Mouse (Mus musculus) cerebellum, adult 2 months (tissue): Measurements from ENCODE around the gene Snx5. TPM values are rescaled to one million over a fixed set of nuclear protein-coding genes. Genes with fewer than 3 reads are reported as not detected.

ENCODE experiments used
- DNase-seq, 2 experiments: peaks; one replicate each; pipeline ENCODE4 v3.0.0; 2021
- H3K27ac ChIP-seq: fragments of 200-500 bp; 2 replicates; pipeline ENCODE4 v1.5.1; 2012; ENCODE audit warnings: low read length, control low read depth, inconsistent platforms; ENCODE audit not compliant: insufficient read depth
- H3K27me3 ChIP-seq: fragments of 200-500 bp; 2 replicates; pipeline ENCODE4 v1.6.1; 2012; ENCODE audit warnings: inconsistent platforms, mild to moderate bottlenecking, low read length, moderate library complexity; ENCODE audit not compliant: control insufficient read depth, insufficient read depth
- H3K4me1 ChIP-seq: fragments of 200-500 bp; 2 replicates; pipeline ENCODE4 v1.6.1; 2011; ENCODE audit warnings: low read length; ENCODE audit not compliant: control insufficient read depth, insufficient read depth
- H3K4me3 ChIP-seq: fragments of 200-500 bp; replicated peaks from 2 replicates; pipeline ENCODE3; 2011; ENCODE audit warnings: mild to moderate bottlenecking, low read depth, low read length, control low read depth; ENCODE audit not compliant: insufficient read depth
- CTCF ChIP-seq: fragments of 200-500 bp; IDR thresholded peaks from 2 replicates; pipeline ENCODE4 v1.5.1; 2011; ENCODE audit warnings: low read depth, mild to moderate bottlenecking, control low read depth, low read length, moderate library complexity, borderline replicate concordance; ENCODE audit not compliant: insufficient read depth
- POLR2A ChIP-seq: fragments of 200-500 bp; IDR thresholded peaks from 2 replicates; pipeline ENCODE4 v1.6.1; 2011; ENCODE audit warnings: low read length, control low read depth, borderline replicate concordance; ENCODE audit not compliant: insufficient read depth
- WGBS: fragments of 180-500 bp; shearing (Covaris S2); methylation state at CpG from one replicate; pipeline ENCODE4 v1.1.7; 2018; 5-methylcytosine and 5-hydroxymethylcytosine counted together
- polyA plus RNA-seq: library from polyadenylated mRNA; depleted of rRNA; stranded (reverse); fragments of >200 nt; gene quantifications from 2 replicates; pipeline ENCODE4 v1.2.3, GENCODE M21; 2012

Snx5 gene
- polyA plus RNA-seq, 1 experiment = 76.9 TPM

DNA sequence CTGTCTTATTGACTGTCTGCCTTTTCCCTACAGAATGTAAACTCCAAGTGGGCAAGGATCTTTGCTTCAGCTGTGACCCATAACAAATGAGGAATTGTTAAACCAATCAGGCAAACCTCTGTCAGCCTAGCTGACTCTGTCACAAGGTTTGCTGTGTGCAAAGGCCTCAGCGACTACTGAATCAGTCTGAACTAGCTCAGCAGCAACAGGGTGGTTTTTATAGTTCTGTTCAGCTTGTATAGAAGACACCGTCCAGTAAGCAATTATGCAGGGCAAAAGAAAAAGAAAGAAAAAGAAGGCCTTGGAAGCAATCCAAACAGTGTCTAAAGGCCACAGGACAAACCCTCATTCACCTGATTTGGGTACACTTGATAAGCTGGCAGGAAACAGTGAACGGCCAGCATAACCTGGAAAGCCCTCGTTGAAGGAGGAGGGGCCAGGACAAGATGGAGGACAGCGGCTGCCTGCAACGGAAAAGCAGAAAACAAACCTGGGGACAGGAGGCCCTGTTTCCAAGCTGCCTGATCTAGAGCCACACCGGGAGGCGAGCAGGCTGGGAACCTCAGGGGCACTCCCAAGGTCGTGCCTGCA lies 24.5 kb upstream of the Snx5 start:
- TF ChIP-seq CTCF (no peak), POLR2A (no peak)
- H3K4me3 ChIP-seq = no peak overlapping the region
- no peak overlapping the region for H3K27ac ChIP-seq
- H3K27me3 ChIP-seq = no peaks in the 10 kb centered on the region
- no peaks in the 10 kb centered on the region for H3K4me1 ChIP-seq
- 82% methylated on average over 9 of the region's 9 CpGs for WGBS
- DNase-seq = no peak

GRCm38 (mm10) chr2:144291600-144292305 lies 21.0 kb upstream of the Snx5 start:
- H3K27me3 ChIP-seq = no peaks in the 10 kb centered on the region
- no peak overlapping the region for H3K27ac ChIP-seq
- TF ChIP-seq CTCF (no peak), POLR2A (no peak)
- no peak overlapping the region for H3K4me3 ChIP-seq
- DNase-seq = no peak
- WGBS = 86% methylated on average over 11 of the region's 11 CpGs
- H3K4me1 ChIP-seq = no peaks in the 10 kb centered on the region

GRCm38 (mm10) chr2:144290321-144290720 lies 19.6 kb upstream of the Snx5 start:
- H3K27ac ChIP-seq = no peak overlapping the region
- no peak for DNase-seq
- TF ChIP-seq POLR2A = no peak
- no peak for TF ChIP-seq CTCF
- H3K4me3 ChIP-seq = no peak overlapping the region
- H3K4me1 ChIP-seq = no peaks in the 10 kb centered on the region
- no peaks in the 10 kb centered on the region for H3K27me3 ChIP-seq
- 86% methylated on average over 7 of the region's 7 CpGs for WGBS

GRCm38 (mm10) chr2:144281417-144281816 lies 10.7 kb upstream of the Snx5 start:
- TF ChIP-seq POLR2A (no peak), CTCF (no peak)
- Histone ChIP-seq H3K27me3 (no peaks in the 10 kb centered on the region), H3K4me1 (no peaks in the 10 kb centered on the region), H3K4me3 (no peak overlapping the region), H3K27ac (no peak overlapping the region)
- WGBS = 83% methylated on average over 3 of the region's 3 CpGs
- DNase-seq = no peak

GRCm38 (mm10) chr2:144280568-144280967 lies 9.9 kb upstream of the Snx5 start:
- H3K27me3 ChIP-seq = no peaks in the 10 kb centered on the region
- DNase-seq = no peak
- H3K4me3 ChIP-seq = no peak overlapping the region
- H3K27ac ChIP-seq = no peak overlapping the region
- WGBS = 92% methylated on average over 3 of the region's 3 CpGs
- H3K4me1 ChIP-seq = no peaks in the 10 kb centered on the region
- no peak for TF ChIP-seq CTCF
- no peak for TF ChIP-seq POLR2A

- peak in 1 of 2 experiments; percentile 18 for DNase-seq
- TF ChIP-seq POLR2A (no peak), CTCF (no peak)
- Histone ChIP-seq H3K4me1 (no peaks in the 10 kb centered on the region), H3K27me3 (no peaks in the 10 kb centered on the region), H3K4me3 (no peak overlapping the region), H3K27ac (no peak overlapping the region)
- 37% methylated on average over 5 of the region's 5 CpGs for WGBS
Observed at GRCm38 (mm10) chr2:144279742-144280141, 9.0 kb upstream of the Snx5 start.

DNA sequence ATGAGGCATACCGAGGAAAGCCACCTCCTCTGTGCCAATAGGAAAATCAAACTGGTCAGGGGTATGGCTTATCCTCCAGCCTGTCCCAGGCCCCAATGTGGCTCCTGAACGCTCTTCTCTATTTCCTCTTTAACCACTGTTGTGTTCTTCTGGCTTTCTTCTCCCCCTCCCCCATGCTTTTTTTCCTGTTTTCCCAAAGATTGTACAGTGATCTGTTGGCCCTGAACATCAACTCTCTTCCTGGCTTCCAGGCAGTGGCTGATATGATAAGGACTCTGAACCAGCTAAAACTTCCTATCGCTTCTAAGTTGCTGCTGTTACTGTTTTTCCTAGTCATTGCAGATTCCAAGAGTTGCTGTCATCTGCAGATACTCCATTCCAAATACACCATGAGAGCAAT lies 6.2 kb upstream of the Snx5 start:
- Histone ChIP-seq H3K4me3 (no peak overlapping the region), H3K27me3 (no peaks in the 10 kb centered on the region), H3K27ac (no peak overlapping the region), H3K4me1 (no peaks in the 10 kb centered on the region)
- TF ChIP-seq POLR2A = no peak
- no peak for TF ChIP-seq CTCF
- DNase-seq = no peak
- 91% methylated on average over 3 of the region's 3 CpGs for WGBS

DNA sequence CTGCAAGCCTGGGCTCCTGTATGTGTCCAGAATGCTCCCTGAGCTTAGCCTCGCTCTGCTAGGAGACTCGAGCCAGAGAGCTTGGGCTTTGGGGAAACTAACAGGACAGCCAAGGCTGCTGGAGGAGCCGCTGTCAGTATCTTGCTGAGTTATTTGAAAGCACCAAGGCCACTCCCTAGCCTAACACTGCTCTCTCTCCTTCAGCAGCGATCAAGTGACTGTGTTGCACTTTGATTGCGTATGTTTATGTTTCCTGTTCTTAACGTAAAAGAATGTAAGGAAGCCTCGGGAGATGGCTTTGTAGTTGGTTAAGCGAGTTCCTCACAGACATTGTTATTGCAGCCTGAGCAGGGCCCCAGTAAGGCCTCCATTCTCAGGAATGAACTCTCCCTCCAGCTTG lies 4.0 kb upstream of the Snx5 start:
- no peak for DNase-seq
- Histone ChIP-seq H3K27ac (no peak overlapping the region), H3K4me3 (no peak overlapping the region), H3K4me1 (no peaks in the 10 kb centered on the region), H3K27me3 (no peaks in the 10 kb centered on the region)
- WGBS = 63% methylated on average over 8 of the region's 8 CpGs
- TF ChIP-seq CTCF (no peak), POLR2A (no peak)

- no peak overlapping the region for H3K27ac ChIP-seq
- no peaks in the 10 kb centered on the region for H3K4me1 ChIP-seq
- DNase-seq = no peak
- 92% methylated on average over 12 of the region's 12 CpGs for WGBS
- TF ChIP-seq POLR2A (no peak), CTCF (no peak)
- no peaks in the 10 kb centered on the region for H3K27me3 ChIP-seq
- H3K4me3 ChIP-seq = no peak overlapping the region
Observed at GRCm38 (mm10) chr2:144272088-144272487, 1.4 kb upstream of the Snx5 start.
